Mouse (Mus musculus) kidney, adult 18-20 months (tissue): ENCODE results near the gene Gm960.

Source experiments
- DNase-seq: peaks from one replicate; pipeline ENCODE4 v3.0.0; 2021

Gm960 gene

DNA sequence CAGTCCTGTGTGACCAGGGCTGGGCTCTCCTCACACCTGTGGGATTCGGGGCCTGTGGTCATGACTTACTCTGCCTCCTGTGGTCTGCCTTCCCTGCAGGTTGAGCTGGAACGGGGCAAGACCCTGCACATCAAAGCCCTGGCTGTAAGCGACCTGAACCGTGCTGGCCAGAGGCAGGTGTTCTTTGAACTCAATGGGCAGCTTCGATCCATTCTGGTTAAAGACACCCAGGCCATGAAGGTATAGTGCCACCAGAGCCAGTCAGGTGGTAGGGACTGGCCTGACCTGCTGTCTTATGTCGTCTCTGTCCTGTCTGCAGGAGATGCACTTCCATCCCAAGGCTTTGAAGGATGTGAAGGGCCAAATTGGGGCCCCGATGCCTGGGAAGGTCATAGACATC lies 77.7 kb downstream of the Gm960 start:
- no peak for DNase-seq

DNA sequence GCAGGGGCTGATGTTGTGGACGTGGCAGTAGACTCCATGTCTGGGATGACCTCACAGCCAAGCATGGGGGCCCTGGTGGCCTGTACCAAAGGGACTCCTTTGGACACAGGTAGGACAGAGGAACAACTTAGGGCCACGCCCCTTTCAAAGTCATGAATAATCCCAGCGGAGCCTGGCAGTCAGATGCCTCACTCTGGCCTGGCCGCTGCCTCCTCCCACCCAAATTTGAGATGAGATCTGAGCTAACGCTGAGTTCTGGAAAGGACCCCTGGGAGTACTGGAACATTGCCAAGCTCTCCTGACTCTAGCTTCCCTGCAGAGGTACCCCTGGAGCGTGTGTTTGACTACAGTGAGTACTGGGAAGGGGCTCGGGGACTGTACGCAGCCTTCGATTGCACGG lies 79.0 kb downstream of the Gm960 start:
- no peak for DNase-seq

- no peak for DNase-seq
Measured at GRCm38 (mm10) chr19:4618183-4618582, 80.3 kb downstream of the Gm960 start.

DNA sequence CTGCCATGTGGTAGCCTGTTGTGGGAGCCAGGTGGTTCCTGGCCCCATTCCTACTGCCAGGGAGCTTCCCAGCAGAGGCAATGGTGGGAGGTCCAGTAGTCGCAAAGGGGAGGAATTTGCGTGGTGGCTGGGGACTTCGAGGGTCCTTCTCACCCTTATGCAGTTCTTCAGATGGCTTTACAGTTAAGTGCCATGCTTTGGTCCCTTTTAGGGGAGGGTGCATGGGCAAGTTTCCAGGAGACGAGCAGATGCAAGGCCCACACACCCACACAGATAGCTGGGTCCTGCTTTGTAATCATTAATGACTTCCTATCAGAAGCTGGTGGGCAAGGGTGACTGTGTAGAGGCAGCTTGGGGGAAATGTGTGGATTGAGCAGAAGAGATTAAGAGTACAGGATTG lies 81.9 kb downstream of the Gm960 start:
- DNase-seq: no peak

- peak; percentile 70 for DNase-seq
Measured at GRCm38 (mm10) chr19:4615151-4616093, 83.0 kb downstream of the Gm960 start, which contains the start of gene Lrfn4. Lrfn4 (minus strand) TSS chr19:4615667.

DNA sequence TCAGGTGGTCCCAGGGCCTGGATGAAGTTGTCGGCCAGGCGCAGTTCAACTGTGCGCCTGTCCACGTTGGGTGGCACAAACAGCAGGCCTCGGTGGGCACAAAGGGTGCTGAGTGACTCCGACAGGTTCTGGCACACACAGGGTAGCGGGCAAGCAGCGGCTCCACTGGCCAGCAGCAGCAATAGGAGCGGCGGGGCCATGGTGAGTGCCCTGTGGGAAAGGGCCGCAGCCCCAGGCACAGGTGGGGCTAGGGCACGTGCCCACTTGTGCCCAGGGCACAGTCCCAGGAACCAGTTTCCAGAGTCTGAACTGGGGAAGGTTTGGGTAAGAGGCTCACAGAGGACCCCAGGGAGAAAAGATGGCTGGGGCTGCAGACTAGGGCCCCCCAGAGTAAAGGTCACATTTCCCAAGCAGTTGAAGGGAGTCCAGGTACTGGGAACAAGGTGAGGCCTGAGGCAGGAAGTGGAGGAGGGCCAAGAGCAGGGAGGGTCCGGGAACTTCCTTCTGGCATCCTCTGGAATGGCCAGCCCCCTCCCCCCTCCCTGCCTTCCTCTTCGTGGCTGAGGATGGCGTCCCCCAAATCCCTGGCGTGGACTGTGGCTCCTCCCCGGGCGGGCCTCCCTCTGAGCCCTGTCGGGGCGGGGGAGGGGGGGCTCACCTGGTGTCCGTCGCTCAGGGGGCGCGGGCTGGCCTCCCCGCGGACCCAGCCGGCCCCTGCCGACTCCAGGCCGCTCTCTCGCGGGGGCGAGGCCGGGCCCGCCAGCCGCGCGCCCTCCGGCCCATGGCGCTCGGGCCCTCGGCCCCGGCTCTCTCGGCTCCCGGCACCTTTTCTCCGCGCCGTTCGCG lies 83.9 kb downstream of the Gm960 start:
- DNase-seq: peak; percentile 29

DNA sequence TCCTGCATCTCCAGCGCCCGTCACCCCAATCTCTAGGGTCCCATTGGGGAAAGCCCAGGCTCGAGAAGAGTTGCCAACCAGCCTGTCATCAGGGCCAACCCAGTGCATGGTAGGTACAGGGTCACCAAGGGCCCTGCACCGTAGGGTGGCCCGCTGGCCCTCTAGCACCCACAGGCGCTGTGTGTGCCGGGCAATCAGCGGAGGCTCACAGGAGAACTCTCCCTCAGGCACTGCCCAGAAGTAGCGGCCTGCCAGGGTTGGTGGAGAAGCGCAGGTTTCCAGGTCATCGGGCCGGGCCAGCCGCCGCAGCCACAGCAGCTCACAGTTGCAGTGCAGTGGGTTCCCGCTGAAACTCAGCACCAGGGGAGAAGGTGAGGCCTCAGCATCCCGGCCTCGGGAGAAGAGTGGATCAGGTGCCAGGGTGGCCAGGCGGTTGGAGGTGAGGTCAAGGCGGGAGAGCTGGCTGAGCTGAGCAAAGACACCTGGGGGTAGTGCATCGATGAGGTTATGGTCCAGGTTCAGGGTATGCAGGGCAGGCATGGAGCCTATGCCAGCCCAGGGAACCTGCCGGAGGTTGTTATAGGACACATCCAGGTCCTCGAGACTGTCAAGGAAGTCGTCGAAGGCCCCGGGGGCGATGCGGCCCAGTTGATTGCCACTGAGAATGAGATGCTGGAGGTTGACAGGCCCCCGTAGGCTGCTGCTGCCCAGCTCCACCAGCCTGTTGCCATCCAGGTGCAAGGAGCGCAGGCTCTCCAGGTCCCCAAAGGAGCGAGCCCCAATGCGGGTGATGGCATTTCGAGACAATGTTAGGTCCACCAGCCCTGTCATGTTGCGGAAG lies 84.8 kb downstream of the Gm960 start:
- DNase-seq: peak; percentile 3

DNA sequence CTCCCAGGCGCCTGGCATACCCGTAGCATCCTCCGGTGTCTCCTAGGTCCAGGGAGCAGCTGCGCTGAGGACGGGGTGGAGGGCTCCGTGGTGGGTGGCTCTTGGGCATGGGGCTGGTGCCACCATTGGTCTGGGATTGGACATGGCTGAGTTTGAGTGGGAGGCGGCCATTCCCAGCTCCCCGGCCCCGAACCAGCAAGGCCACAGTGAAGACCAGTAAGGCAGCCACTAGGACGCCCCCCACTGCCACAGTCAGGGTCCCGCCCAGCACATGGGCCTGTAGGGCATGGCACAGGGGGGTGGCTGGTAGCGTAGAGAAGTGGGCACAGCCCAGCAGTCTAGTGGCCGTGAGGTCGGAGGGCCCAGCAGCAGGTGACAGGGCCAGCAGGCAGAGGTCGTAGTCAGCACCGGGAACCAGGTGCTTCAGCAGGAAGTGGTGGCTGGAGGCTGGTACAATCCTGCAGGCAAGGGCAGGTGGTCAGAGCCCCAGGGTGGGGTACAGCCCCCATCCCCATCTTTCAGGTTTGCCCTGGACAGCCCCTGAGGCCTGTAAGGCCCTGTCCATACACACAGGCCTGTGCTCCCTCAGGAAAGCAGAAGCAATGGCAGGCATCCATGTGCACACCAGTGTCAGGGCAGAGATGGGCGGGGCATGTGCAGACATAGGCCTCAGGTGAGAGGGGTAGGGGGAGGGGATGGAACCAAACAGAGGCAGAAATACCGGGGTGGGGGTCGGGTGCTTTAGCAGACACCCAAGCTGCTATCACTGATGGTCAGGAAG lies 86.1 kb downstream of the Gm960 start:
- no peak for DNase-seq

DNA sequence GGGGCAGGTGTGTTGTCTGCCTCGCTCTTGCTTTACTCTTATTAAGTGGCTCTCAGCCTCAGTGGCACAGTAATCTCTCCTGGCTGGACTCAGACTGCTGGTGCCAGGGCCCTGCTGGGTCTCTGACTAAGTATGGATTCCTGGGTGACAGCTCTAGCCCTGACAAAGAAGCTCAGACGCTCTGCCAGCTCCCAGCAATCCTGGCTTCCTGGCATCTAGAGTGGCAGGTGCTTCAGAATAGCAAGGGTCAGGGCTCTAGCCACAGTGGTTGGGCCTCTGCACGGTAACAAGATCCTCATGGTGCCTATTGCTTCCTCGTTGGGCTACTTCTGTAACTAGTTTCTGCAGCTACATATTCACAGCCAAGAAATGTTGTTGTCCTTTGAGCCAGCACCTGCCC lies 88.4 kb downstream of the Gm960 start:
- no peak for DNase-seq

GRCm38 (mm10) chr19:4608511-4608910 lies 90.0 kb downstream of the Gm960 start:
- DNase-seq: no peak

GRCm38 (mm10) chr19:4607406-4607805 lies 91.1 kb downstream of the Gm960 start:
- DNase-seq: no peak

- DNase-seq: no peak
Measured at GRCm38 (mm10) chr19:4605654-4606053, 92.8 kb downstream of the Gm960 start.

- DNase-seq: peak; percentile 67
Measured at GRCm38 (mm10) chr19:4603801-4604723, 94.4 kb downstream of the Gm960 start.

GRCm38 (mm10) chr19:4602459-4602858 lies 96.0 kb downstream of the Gm960 start:
- DNase-seq: no peak

DNA sequence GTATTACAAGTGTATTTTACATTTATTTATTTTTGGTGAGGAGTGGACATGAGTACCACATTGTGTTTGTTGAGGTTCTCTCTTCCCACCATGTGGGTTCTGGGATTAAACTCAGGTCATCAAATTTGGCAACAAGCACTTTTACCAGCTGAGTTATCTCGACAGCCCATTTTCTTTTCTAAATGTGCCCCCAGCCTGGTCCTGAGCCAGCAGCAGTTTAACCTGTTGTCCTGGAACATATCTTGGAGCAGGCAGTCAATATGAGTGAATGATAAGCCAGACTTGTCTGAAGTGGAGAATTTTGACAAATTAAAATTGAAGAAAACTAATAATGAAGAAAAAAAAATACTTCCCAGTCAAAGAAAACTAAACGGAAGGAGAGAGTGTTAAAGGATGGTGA lies 102.4 kb downstream of the Gm960 start:
- peak; percentile 49 for DNase-seq

DNA sequence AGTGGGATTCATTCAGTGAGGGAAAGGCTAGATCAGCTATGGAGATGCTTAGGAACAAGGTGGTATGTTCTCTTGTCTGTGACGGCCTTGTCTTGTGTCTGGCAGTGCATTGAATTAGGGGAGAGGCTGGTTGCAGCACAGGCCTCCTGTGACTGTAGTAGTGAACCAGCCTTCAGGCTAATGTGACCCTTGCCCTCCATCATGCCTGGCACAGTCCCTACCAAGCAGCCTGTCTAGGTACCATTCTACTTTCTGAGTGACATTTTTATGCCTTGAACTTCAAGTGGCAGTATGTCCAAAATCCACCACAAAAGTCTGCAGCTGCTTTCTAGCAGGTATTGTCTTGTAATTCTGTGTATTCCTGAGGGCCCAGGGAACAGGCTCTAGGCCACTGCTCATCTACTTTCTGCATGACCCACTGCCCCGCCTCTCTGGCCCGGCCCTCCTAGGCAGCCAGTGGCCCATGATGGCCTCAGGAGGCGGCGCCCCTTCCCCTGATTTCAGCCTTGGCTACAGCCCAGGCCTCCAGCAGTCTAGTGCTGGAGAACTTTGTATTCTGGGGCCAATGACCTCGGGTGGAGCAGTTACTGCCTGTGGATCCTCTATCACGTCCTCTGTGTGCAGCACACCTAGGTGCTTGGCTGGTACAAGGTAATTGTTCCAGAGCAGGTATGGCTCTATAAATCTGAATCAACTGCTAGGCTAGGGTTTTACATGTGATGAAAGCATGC lies 104.5 kb downstream of the Gm960 start:
- DNase-seq: peak; percentile 82

DNA sequence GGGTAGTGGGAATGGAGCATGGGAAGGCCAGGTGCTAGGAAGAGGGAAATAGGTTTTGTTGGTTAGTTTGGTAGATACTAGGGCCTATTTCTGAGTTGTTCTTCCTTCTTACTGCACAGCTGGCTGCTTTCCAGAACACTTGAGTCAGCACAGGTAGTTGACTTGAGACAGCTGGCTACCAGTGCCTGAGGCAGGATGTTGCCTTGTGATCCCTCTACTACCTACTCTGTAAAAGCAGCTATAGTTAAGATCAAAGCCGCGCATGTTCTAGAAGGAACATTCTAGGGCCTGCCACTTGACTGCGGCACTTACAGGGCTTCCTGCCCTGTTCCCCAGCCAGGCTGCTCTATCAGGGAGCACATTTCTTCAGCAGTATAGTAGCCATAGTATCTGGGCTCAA lies 108.4 kb downstream of the Gm960 start:
- DNase-seq: no peak

- no peak for DNase-seq
Measured at GRCm38 (mm10) chr19:4589081-4589480, 109.4 kb downstream of the Gm960 start.

DNA sequence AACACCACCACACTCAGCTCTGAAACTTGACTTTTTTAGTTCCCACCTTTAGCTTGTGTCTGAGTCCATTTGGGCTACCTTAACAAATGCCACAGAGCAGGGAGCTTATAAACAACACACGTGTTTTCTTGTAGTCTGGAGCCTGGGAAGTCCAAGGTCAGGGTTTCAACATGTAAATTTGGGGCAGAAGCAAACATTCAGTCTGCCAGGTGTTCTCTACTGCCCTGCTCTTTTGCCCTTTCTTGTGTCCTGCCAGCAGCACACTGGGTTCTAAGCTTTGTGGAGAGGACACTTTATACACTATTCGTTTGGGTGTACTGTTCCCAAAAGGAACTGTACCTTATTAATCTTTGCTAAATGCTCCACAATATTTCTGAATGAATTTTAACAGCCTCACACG lies 110.0 kb downstream of the Gm960 start:
- DNase-seq: no peak

- DNase-seq: no peak
Measured at GRCm38 (mm10) chr19:4587426-4587825, 111.0 kb downstream of the Gm960 start.
